Comparison of ENCODE assay signal across 8 mouse cellular contexts in genomic region chr1:135147702-135148058, GRCm38 (mm10). TPM values are rescaled to one million over a fixed set of nuclear protein-coding genes. Genes with fewer than 3 reads are reported as not detected.
DNase-seq lines count a peak whose midpoint lies in the region; ATAC-seq and TF ChIP-seq lines count a peak whose summit lies in the region.

No protein-coding gene starts in this region.

- no peak for TF ChIP-seq POLR2A in olfactory bulb, adult 2 months (IDR thresholded peaks at IDR 0.05; ENCODE audit: insufficient read depth, low read depth, low read length)

- peak; percentile 7 for ATAC-seq in lung, postnatal 0 days
- ATAC-seq in limb, embryonic 15.5 days (ENCODE audit: insufficient number of reproducible peaks, low FRiP score, low TSS enrichment, low read depth) = 0 out of 2 replicates have a peak, but pooled peaks have one; percentile 9

- TF ChIP-seq EP300 in lung, postnatal 0 days (IDR thresholded peaks at IDR 0.05) = no peak

- H3K9me3 ChIP-seq in lung, postnatal 0 days (ENCODE audit: low read length) = no peaks in the 10 kb centered on the region
- no peaks in the 10 kb centered on the region for H3K9me3 ChIP-seq in forebrain, embryonic 10.5 days
- no peaks in the 10 kb centered on the region for H3K9me3 ChIP-seq in limb, embryonic 15.5 days

- peak overlapping the region; percentile 96 for H3K4me3 ChIP-seq in lung, postnatal 0 days (ENCODE audit: low read depth, low read length)
- peak overlapping the region; percentile 96 for H3K4me3 ChIP-seq in forebrain, embryonic 10.5 days
- peak overlapping the region; percentile 98 for H3K4me3 ChIP-seq in limb, embryonic 15.5 days
- peak overlapping the region; percentile 91 for H3K4me3 ChIP-seq in olfactory bulb, adult 2 months (ENCODE audit: insufficient read depth, low read depth, low read length)

- peaks cover 4% of the 10 kb centered on the region; the same call in 1 of the 2 replicates for H3K36me3 ChIP-seq in lung, postnatal 0 days (ENCODE audit: insufficient read depth, low read length)
- H3K36me3 ChIP-seq in forebrain, embryonic 10.5 days (replicated peaks) = peaks cover 17% of the 10 kb centered on the region
- peaks cover 16% of the 10 kb centered on the region; the same call in 1 of the 2 replicates for H3K36me3 ChIP-seq in limb, embryonic 15.5 days

- H3K27ac ChIP-seq in lung, postnatal 0 days (ENCODE audit: low read length) = peak overlapping the region; percentile 93; the same call in 1 of the 2 replicates
- H3K27ac ChIP-seq in forebrain, embryonic 10.5 days = peak overlapping the region; percentile 92
- peak overlapping the region; percentile 90 for H3K27ac ChIP-seq in limb, embryonic 15.5 days
- peak overlapping the region; percentile 92; the same call in 1 of the 2 replicates for H3K27ac ChIP-seq in olfactory bulb, adult 2 months (ENCODE audit: insufficient read depth, low read depth, low read length)

- H3K4me1 ChIP-seq in lung, postnatal 0 days (ENCODE audit: insufficient read depth, low read depth, low read length) = peaks cover 6% of the 10 kb centered on the region; the same call in 1 of the 2 replicates
- H3K4me1 ChIP-seq in forebrain, embryonic 10.5 days = peaks cover 28% of the 10 kb centered on the region
- peaks cover 27% of the 10 kb centered on the region for H3K4me1 ChIP-seq in limb, embryonic 15.5 days
- H3K4me1 ChIP-seq in olfactory bulb, adult 2 months (ENCODE audit: control insufficient read depth, insufficient read depth, low read length) = peaks cover 15% of the 10 kb centered on the region

- no peaks in the 10 kb centered on the region for H3K27me3 ChIP-seq in lung, postnatal 0 days (replicated peaks; ENCODE audit: insufficient read depth, low read length)
- H3K27me3 ChIP-seq in forebrain, embryonic 10.5 days (ENCODE audit: poor library complexity, severe bottlenecking) = peaks cover 34% of the 10 kb centered on the region
- no peaks in the 10 kb centered on the region for H3K27me3 ChIP-seq in limb, embryonic 15.5 days

- H3K9ac ChIP-seq in lung, postnatal 0 days (replicated peaks; ENCODE audit: low read depth) = peak overlapping the region; percentile 92
- H3K9ac ChIP-seq in limb, embryonic 15.5 days = peak overlapping the region; percentile 97

- no peak for TF ChIP-seq CTCF in lung, postnatal 0 days (IDR thresholded peaks at IDR 0.05)
- TF ChIP-seq CTCF in olfactory bulb, adult 2 months (IDR thresholded peaks at IDR 0.05; ENCODE audit: insufficient read depth, low read depth, low read length) = no peak

- WGBS in lung, postnatal 0 days = 2% methylated on average over 7 of the region's 7 CpGs
- 4% methylated on average over 7 of the region's 7 CpGs for WGBS in forebrain, embryonic 10.5 days
- WGBS in limb, embryonic 15.5 days = 3% methylated on average over 7 of the region's 7 CpGs
- WGBS in olfactory bulb, adult 2 months = 3% methylated on average over 7 of the region's 7 CpGs

- H3K4me2 ChIP-seq in lung, postnatal 0 days (replicated peaks; ENCODE audit: low read depth, low read length) = peak overlapping the region; percentile 75
- peak overlapping the region; percentile 82 for H3K4me2 ChIP-seq in limb, embryonic 15.5 days

- DNase-seq in lung, postnatal 0 days (ENCODE audit: low spot score) = peak; percentile 53
- DNase-seq in lung, postnatal 4 days = no peak
- DNase-seq in forebrain, embryonic 10.5 days (ENCODE audit: extremely low spot score, low spot score) = no peak
- no peak for DNase-seq in right cerebral cortex, adult 2 months (ENCODE audit: low spot score in 2 of 2)
- no peak for DNase-seq in layer of hippocampus, adult 9-10 months (ENCODE audit: low spot score)
- no peak for DNase-seq in thymus, postnatal 10 days (ENCODE audit: low spot score in 2 of 2)

RNA-seq across cellular contexts. Expression of gene Arl8a, which starts 1.1 kb away (rescaled TPM):
- polyA plus RNA-seq in lung, postnatal 0 days (2015; fragmentation: Nextera tagmentation; extraction: Ambion mirVana) = 51.8 and 56.3 TPM in 2 replicates
- 37.6 and 39.2 TPM in 2 replicates for polyA plus RNA-seq in forebrain, embryonic 10.5 days (2016; fragmentation: Nextera tagmentation; extraction: Ambion mirVana)
- 59.2 and 59.8 TPM in 2 replicates for polyA plus RNA-seq in limb, embryonic 15.5 days (2015; fragmentation: Nextera tagmentation; extraction: Ambion mirVana)
- 415 TPM in 1 of 2 replicates, not detected in the other for polyA plus RNA-seq in olfactory bulb, adult 2 months (2012; ENCODE audit: insufficient read depth, insufficient read length, low replicate concordance, missing spikeins)

RNA-seq across cellular contexts. Expression of gene Ptpn7, which starts 15.2 kb away (rescaled TPM):
- 2.9 and 3.0 TPM in 2 replicates for polyA plus RNA-seq in lung, postnatal 0 days (2015; fragmentation: Nextera tagmentation; extraction: Ambion mirVana)
- polyA plus RNA-seq in forebrain, embryonic 10.5 days (2016; fragmentation: Nextera tagmentation; extraction: Ambion mirVana) = 1.9 and 2.3 TPM in 2 replicates
- 4.3 and 4.5 TPM in 2 replicates for polyA plus RNA-seq in limb, embryonic 15.5 days (2015; fragmentation: Nextera tagmentation; extraction: Ambion mirVana)
- polyA plus RNA-seq in olfactory bulb, adult 2 months (2012; ENCODE audit: insufficient read depth, insufficient read length, low replicate concordance, missing spikeins) = not detected in 2 replicates

RNA-seq across cellular contexts. Expression of gene Gpr37l1, which starts 19.8 kb away (rescaled TPM):
- 0.06 and 0.19 TPM in 2 replicates for polyA plus RNA-seq in lung, postnatal 0 days (2015; fragmentation: Nextera tagmentation; extraction: Ambion mirVana)
- polyA plus RNA-seq in forebrain, embryonic 10.5 days (2016; fragmentation: Nextera tagmentation; extraction: Ambion mirVana) = not detected in 2 replicates
- 0.15 TPM in 1 of 2 replicates, not detected in the other for polyA plus RNA-seq in limb, embryonic 15.5 days (2015; fragmentation: Nextera tagmentation; extraction: Ambion mirVana)
- not detected in 2 replicates for polyA plus RNA-seq in olfactory bulb, adult 2 months (2012; ENCODE audit: insufficient read depth, insufficient read length, low replicate concordance, missing spikeins)

RNA-seq across cellular contexts. Expression of gene Lgr6, which starts 42.6 kb away (rescaled TPM):
- polyA plus RNA-seq in lung, postnatal 0 days (2015; fragmentation: Nextera tagmentation; extraction: Ambion mirVana) = 2.9 and 3.9 TPM in 2 replicates
- 0.07 and 0.14 TPM in 2 replicates for polyA plus RNA-seq in forebrain, embryonic 10.5 days (2016; fragmentation: Nextera tagmentation; extraction: Ambion mirVana)
- 7.8 and 9.3 TPM in 2 replicates for polyA plus RNA-seq in limb, embryonic 15.5 days (2015; fragmentation: Nextera tagmentation; extraction: Ambion mirVana)
- 68.5 TPM in 1 of 2 replicates, not detected in the other for polyA plus RNA-seq in olfactory bulb, adult 2 months (2012; ENCODE audit: insufficient read depth, insufficient read length, low replicate concordance, missing spikeins)
